Mouse (Mus musculus) C2C12 (cell line): ENCODE data around the gene Chst11.

Experiments
- CTCF ChIP-seq: IDR thresholded peaks from one replicate; pipeline ENCODE4 v1.5.1; 2011; ENCODE audit not compliant: control insufficient read depth, insufficient read depth, insufficient read length
- USF1 ChIP-seq: IDR thresholded peaks from one replicate; pipeline ENCODE4 v1.6.1; 2011; ENCODE audit warnings: low read depth, mild to moderate bottlenecking, control low read depth, moderate library complexity

- TF ChIP-seq CTCF: no peak
- no peak for TF ChIP-seq USF1
Observed at GRCm38 (mm10) chr10:83145836-83146235, 160.5 kb downstream of the Chst11 start.
